Mouse (Mus musculus): Measurements from ENCODE around the gene Miip. TPM values are rescaled to one million over a fixed set of nuclear protein-coding genes. Genes with fewer than 3 reads are reported as not detected.

Miip gene
- polyA plus RNA-seq, 1 experiment from 2014 or later: 43.3 TPM

GRCm38 (mm10) chr4:147813249-147813765 is 55.3 kb downstream of the Miip start:
- 0 out of 2 replicates have a peak, but pooled peaks have one; percentile 52 for ATAC-seq (ENCODE audit: low FRiP score)
- 43% methylated on average over 5 of the region's 5 CpGs for WGBS

More at GRCm38 (mm10) chr4:147813249-147813765, 55.3 kb downstream of the Miip start:
- Histone ChIP-seq H3K4me2 (no peak overlapping the region), H3K27me3 (no peaks in the 10 kb centered on the region), H3K9me3 (peaks cover 14% of the 10 kb centered on the region; the same call in 1 of the 2 replicates), H3K4me3 (no peak overlapping the region), H3K27ac (no peak overlapping the region), H3K9ac (no peak overlapping the region), H3K36me3 (no peaks in the 10 kb centered on the region), H3K4me1 (replicated peaks) (peaks cover 9% of the 10 kb centered on the region)

Other genes starting within 250 kb of the Miip start
- 1.6 and 2.2 TPM in 2 replicates for gene Zfp979, start 226.3 kb downstream of the Miip start, polyA plus RNA-seq (2015; fragmentation: Nextera tagmentation; extraction: Ambion mirVana)
- gene Zfp534, start 166.3 kb downstream of the Miip start, polyA plus RNA-seq (2015; fragmentation: Nextera tagmentation; extraction: Ambion mirVana): not detected in 2 replicates
- 4.1 and 4.8 TPM in 2 replicates for gene Zfp984, start 59.0 kb downstream of the Miip start, polyA plus RNA-seq (2015; fragmentation: Nextera tagmentation; extraction: Ambion mirVana)
- 6.8 TPM in 2 replicates for gene Zfp933, start 20.4 kb downstream of the Miip start, polyA plus RNA-seq (2015; fragmentation: Nextera tagmentation; extraction: Ambion mirVana)
- 10.9 and 12.0 TPM in 2 replicates for gene Fv1, start 163 bp upstream of the Miip start, polyA plus RNA-seq (2015; fragmentation: Nextera tagmentation; extraction: Ambion mirVana)
- 82.6 and 86.9 TPM in 2 replicates for gene Mfn2, start 35.9 kb upstream of the Miip start, polyA plus RNA-seq (2015; fragmentation: Nextera tagmentation; extraction: Ambion mirVana)
- gene Plod1, start 68.0 kb upstream of the Miip start, polyA plus RNA-seq (2015; fragmentation: Nextera tagmentation; extraction: Ambion mirVana): 26.6 and 28.1 TPM in 2 replicates
- gene 2510039O18Rik, start 72.1 kb upstream of the Miip start, polyA plus RNA-seq (2015; fragmentation: Nextera tagmentation; extraction: Ambion mirVana): 12.6 and 13.0 TPM in 2 replicates
- 0.30 TPM in 1 of 2 replicates, not detected in the other for gene Nppb, start 117.0 kb upstream of the Miip start, polyA plus RNA-seq (2015; fragmentation: Nextera tagmentation; extraction: Ambion mirVana)
- 3.9 and 5.2 TPM in 2 replicates for gene Nppa, start 131.9 kb upstream of the Miip start, polyA plus RNA-seq (2015; fragmentation: Nextera tagmentation; extraction: Ambion mirVana)
- gene Clcn6, start 170.0 kb upstream of the Miip start, polyA plus RNA-seq (2015; fragmentation: Nextera tagmentation; extraction: Ambion mirVana): 30.7 and 32.8 TPM in 2 replicates
- gene Mthfr, start 170.3 kb upstream of the Miip start, polyA plus RNA-seq (2015; fragmentation: Nextera tagmentation; extraction: Ambion mirVana): 22.1 and 22.3 TPM in 2 replicates
- 7.6 and 8.4 TPM in 2 replicates for gene Agtrap, start 219.2 kb upstream of the Miip start, polyA plus RNA-seq (2015; fragmentation: Nextera tagmentation; extraction: Ambion mirVana)